Mouse (Mus musculus) brain, embryonic 14.5 days (tissue): ENCODE data around the gene Irf4. TPM values are rescaled to one million over a fixed set of nuclear protein-coding genes. Genes with fewer than 3 reads are reported as not detected.

Experiments
- DNase-seq: peaks from one replicate; pipeline ENCODE4 v3.0.0-alpha.2; 2011; ENCODE audit warnings: low read depth
- CTCF ChIP-seq: fragments of 200-500 bp; IDR thresholded peaks from 2 replicates; pipeline ENCODE4 v1.5.1; 2012; ENCODE audit warnings: inconsistent platforms, mild to moderate bottlenecking, moderate library complexity, borderline replicate concordance; ENCODE audit not compliant: insufficient read depth, insufficient read length; ENCODE audit errors: extremely low read depth
- POLR2A ChIP-seq: fragments of 200-500 bp; IDR thresholded peaks from 2 replicates; pipeline ENCODE4 v1.6.1; 2012; ENCODE audit warnings: mild to moderate bottlenecking, inconsistent platforms, borderline replicate concordance; ENCODE audit not compliant: poor library complexity, insufficient read depth, insufficient read length, severe bottlenecking; ENCODE audit errors: extremely low read depth
- polyA plus RNA-seq: library from polyadenylated mRNA; depleted of rRNA; stranded (reverse); fragments of >200 nt; gene quantifications from 2 replicates; pipeline ENCODE4 v1.2.3, GENCODE M21; 2012

The Irf4 gene
- polyA plus RNA-seq, 1 experiment = 0.05 TPM

DNA sequence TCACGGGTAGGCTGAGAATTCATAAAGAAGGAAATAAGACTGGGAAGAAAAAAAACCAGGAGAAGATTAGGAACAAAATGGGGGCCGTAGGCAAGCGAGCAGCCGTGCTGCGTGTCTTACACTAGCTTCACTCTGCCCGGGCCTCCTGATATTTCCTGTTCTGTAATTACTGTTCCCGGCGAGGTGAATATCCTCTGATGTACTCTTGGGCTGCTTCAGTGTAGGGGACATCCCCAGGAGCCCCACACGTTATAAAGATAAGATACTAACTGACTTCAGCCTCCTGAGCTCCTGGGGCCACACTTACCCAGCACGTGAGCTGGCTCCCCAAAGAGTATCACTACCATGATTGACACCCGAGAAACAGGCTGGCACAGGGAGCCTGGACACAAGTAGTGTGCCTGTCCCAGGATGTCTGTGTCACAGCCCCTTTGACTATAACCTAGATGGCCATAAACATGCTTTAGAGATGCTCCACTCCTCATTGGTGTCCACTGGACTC, 28.7 kb downstream of the Irf4 start:
- no peak for DNase-seq
- TF ChIP-seq POLR2A = no peak

DNA sequence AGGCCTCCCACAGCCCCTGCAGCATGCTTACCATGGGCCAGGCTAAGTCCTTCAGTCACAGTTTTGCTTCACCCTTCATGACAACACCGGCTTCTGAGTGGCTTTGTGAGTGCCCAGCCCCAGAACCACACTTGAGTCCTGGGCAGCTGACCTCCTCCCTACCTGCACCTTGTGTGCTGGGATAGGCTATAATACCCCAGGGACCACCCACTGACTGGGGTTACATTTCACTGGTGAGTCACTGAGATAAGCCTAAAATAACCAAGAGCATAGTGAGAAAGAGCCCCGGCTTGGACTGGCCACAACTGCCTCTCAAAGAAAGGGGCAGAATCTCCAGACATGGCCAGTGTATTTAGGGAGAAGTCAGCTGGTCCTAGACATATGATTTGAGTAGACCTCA, 32.9 kb downstream of the Irf4 start:
- DNase-seq = no peak
- TF ChIP-seq POLR2A (no peak), CTCF (no peak)

DNA sequence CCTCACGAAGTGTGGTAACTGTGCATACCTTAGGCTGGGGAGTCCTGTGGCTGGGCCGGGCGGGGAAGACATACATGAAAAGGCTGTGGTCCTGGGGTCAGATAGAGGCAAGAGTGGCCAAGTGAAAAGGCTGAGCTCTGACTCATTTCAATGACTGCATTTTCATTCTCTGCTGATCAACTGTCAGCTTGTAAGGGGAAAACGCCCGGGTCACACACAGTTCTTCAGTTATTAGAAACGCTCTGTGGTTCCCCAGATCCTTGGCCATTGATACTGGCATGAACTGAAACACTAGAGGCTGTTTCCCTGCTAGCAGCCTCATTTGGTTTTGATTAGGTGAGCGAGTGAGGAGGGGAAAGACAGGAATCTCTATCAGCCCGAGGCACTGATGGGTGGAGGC, 33.4 kb downstream of the Irf4 start:
- DNase-seq = no peak

DNA sequence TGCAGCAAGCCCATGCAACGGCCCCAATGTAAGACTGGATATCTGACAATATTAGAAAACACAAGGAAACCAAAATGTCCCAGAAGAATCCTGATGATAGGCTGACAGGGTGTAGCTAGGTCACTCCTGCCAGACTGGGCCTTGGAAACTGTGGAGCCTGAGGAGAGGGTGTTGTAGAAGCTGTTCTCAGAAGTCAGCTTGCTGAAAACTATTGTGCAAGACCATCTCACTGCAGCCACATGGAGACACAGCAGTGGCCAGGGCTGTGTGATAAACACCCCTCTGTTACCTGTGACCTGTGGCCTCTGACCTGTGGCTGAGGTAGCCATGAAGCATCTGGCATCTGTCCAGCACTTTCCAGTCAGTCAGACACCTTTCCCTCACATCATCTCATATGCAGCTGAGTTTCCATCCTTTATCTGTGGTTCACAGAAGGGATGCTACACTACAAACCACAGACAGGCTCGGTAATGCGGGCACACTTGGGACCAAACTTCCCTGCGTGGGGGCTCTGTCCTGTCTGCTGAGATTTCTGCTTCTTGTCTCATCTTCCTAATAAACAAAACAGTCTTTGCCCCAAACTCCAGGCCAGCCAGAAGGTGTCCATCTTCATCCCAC, 36.5 kb downstream of the Irf4 start:
- no peak for DNase-seq
- TF ChIP-seq CTCF (no peak), POLR2A (no peak)

More for the DNA sequence above, 33.4 kb downstream of the Irf4 start:
- TF ChIP-seq POLR2A = no peak
- TF ChIP-seq CTCF = no peak

DNA sequence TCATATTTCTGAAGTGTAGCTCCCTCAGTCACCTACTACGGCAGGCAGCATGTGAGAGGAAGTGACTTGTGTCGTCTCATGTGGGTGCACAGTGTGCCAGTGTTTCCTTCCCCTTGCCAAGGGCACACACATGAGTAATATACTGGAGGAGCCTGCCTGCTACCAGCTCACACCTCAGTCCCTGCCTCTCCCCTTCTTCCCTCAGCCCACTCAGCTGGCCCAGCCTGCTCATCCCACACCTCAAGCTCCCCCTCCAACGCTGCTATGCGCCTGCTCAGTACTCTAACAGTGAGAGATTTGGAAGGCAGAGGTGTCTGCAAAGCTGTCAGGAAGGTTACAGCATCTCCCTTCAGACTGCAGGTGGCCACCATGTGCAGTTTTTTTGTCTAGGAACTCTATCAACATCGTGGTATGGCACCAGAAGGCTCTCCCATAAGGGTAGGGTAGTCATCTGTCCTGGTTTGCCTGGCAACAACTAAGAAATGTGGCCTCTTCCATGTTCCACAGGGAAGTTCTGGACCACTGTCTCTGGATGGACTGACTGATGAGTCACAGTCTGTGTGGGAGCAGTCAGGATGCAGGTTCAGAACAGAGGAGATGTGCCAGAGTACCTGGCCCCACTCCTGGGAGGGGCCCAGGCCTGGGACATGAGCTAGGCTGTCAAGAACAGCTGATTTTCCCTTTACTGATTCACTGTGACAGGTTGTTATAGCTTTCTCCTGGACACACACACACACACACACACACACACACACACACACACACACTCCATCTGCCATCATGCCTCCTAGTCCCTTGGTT, 37.4 kb downstream of the Irf4 start:
- peak; percentile 14 for DNase-seq
- TF ChIP-seq CTCF (no peak), POLR2A (no peak)

DNA sequence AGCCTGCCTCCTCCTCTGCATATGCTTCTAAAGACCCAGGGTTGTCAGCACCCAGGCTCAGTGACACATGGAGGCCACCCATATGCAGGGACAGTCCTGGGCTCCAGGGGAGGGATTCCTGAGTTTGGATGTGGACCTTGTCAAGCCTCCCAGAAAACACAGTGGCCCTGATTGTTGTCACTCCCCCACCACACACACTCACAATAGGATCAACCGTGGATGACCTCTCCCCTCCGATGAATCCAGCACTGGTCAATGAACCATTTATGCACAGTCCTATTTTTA, 38.0 kb downstream of the Irf4 start:
- no peak for DNase-seq
- TF ChIP-seq POLR2A (no peak), CTCF (no peak)

DNA sequence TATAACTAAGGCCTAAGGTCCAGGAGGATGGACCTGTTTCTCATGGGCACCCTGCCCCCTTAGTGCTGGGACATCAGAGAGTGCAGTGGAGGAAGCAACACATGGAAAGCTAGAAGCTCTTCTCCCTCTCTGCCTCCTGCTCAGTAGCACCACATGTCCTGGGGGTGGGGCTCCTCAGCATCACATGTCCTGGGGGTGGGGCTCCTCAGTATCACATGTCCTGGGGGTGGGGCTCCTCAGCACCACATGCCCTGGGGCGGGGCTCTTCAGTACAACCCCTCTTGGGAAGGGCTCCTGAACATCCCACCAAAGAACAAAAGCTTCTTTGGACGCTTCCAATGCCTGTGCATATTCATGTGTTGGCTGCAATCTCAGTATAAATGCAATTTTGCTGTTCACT, 38.5 kb downstream of the Irf4 start:
- TF ChIP-seq POLR2A = no peak
- TF ChIP-seq CTCF = no peak

DNA sequence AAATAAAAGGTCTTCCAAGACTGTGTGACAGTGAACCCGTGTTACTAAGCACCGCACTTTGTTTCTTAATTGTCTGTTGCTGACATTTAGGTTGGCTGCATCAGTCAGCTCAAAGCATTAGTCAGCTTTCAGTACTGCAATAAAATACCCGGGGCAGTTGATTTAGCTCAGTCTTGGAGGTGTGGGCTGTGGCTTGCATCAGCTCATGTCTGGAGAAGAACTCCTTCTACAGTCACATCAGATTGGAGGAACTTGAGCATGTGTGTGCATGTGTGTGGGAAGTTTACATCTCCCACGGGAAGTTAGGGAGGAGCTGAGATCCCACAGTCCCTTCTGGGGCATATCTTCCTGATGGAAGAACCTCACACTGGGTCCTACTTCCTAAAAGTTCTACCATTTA, 38.9 kb downstream of the Irf4 start:
- TF ChIP-seq CTCF (no peak), POLR2A (no peak)
- no peak for DNase-seq

More for the DNA sequence above, 38.5 kb downstream of the Irf4 start:
- DNase-seq = no peak

DNA sequence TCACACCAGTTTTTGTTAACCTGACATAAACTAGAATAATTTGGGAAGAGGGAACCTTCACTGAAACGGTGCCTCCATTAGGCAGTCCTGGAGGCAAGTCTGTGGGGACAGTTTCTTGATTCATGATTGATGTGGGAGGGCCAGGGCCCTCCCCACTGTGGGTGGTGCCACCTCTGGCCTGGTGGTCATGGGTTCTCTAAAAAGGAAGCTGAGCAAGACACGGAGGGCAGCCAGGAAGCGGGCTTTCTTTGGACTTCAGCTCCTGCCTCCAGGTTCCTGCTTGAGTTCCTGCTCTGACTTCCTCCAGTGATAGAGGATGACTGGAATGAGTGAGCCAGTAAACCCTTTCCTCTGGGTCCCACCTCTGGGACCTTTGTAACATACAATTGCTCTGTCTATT, 39.4 kb downstream of the Irf4 start:
- DNase-seq = no peak
- TF ChIP-seq POLR2A (no peak), CTCF (no peak)

DNA sequence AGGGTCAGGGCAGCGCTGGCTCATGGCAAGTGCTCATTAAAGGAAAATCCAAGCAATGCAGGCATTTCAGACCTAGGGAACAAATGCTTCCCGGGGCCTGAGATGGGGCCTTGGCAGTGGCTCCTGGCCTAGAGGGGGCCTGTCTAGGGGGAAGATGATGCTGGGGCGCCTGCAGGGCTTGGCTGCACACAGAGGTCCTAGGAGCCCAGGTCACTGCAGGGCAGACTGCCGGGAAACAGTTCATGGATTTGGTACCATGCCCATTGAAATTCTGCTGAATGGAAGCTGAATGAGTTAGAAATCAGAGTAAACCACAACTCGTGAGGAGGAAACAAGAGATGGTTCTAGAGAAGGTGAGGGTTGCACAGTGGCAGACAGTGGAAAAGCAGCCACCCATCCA, 41.0 kb downstream of the Irf4 start:
- DNase-seq = no peak
- no peak for TF ChIP-seq CTCF
- TF ChIP-seq POLR2A = no peak

DNA sequence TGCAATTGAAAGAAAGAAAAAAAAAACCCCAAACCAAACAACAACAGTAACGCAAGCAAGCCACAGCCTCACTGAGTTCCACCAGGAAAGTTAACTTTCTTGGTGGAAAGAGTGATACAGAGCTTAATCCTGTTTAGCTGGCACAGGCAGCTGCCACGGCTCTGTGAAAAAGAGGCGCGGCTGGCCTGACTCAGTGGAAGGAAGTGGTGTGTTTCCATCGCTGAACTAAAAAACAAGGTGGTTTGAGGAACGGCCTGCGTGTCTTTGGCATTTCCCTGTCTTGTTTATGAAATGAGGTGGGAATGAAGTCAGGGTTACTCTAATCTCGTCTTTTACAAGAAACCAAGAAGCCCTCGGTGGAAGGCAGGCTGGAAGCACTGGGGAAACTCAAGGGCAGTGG, 43.3 kb downstream of the Irf4 start:
- no peak for TF ChIP-seq POLR2A
- no peak for TF ChIP-seq CTCF
- DNase-seq = no peak

DNA sequence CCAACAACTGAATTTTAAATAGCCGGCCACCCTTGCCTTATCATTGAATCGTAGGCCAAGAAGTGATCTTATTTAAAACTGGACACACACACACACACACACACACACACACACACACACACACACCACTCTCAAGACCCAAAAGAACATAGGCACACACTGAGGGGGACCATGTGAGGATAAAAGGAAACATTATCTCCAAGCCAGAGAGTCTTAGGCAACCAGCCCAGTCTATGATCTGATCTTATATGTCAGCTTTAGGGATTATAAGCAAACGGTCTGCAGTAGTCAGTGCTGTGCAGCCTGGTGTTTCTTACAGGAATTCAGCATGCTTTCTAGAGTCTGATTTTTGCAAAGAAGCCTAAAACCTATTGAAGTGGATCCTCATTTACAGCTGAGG, 43.7 kb downstream of the Irf4 start:
- DNase-seq = no peak

More for the DNA sequence above, 43.7 kb downstream of the Irf4 start:
- TF ChIP-seq CTCF (no peak), POLR2A (no peak)
